ENCODE assay signal across 12 mouse cellular contexts in the genomic region with DNA sequence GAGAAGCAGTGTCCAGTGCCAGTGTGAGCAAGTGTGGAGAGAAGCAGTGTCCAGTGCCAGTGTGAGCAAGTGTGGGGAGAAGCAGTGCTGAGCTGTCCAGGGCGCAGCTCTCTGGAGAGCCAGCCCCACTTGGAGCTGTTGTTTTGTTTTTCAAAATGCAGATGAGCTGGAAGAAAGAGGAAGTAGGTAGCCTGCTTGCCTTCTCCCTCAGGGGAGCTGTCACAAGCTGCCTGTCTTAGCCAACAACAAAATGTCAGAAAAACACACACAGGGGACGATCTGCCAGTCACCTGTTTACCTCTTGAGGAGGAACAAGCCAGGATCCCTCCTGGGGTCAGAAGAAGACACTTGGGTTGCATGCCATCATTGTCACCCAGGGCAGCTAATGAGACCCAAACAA.
DNase-seq lines count a peak whose midpoint lies in the region; ATAC-seq and TF ChIP-seq lines count a peak whose summit lies in the region.
"Had no signal": no experiment of that assay in that cellular context is flagged by ENCODE, and none has a peak within 500 bp of the region (broad histone marks: within the 10 kb centered on the region; RNA-seq: fewer than 3 reads in every experiment).

No protein-coding gene starts in this region.

- peaks cover 28% of the 10 kb centered on the region for H3K4me1 ChIP-seq in embryonic facial prominence, embryonic 12.5 days
- H3K4me1 ChIP-seq in embryonic facial prominence, embryonic 10.5 days, result peaks cover 27% of the 10 kb centered on the region
- peaks cover 25% of the 10 kb centered on the region for H3K4me1 ChIP-seq in liver, postnatal 0 days (ENCODE audit: insufficient read depth)
- peaks cover 27% of the 10 kb centered on the region for H3K4me1 ChIP-seq in liver, embryonic 11.5 days (replicated peaks; ENCODE audit: control insufficient read depth, insufficient read depth, low read length)
- H3K4me1 ChIP-seq in embryonic facial prominence, embryonic 13.5 days, result peaks cover 28% of the 10 kb centered on the region

- H3K9ac ChIP-seq in embryonic facial prominence, embryonic 12.5 days, result no peak overlapping the region
- H3K9ac ChIP-seq in liver, postnatal 0 days (replicated peaks), result no peak overlapping the region
- H3K9ac ChIP-seq in liver, embryonic 11.5 days (ENCODE audit: low read depth, low read length), result no peak overlapping the region
- no peak overlapping the region for H3K9ac ChIP-seq in embryonic facial prominence, embryonic 13.5 days
- H3K9ac ChIP-seq: liver, embryonic 14.5 days; neural tube, embryonic 12.5 days had no signal

- no peak for ATAC-seq in embryonic facial prominence, embryonic 12.5 days (ENCODE audit: insufficient number of reproducible peaks, insufficient read depth, low FRiP score, low TSS enrichment)
- ATAC-seq in liver, postnatal 0 days, result peak; percentile 57
- ATAC-seq in liver, embryonic 11.5 days (replicated peaks; ENCODE audit: low FRiP score), result no peak
- ATAC-seq in embryonic facial prominence, embryonic 13.5 days (ENCODE audit: insufficient number of reproducible peaks, insufficient read depth, low FRiP score, low TSS enrichment, low read depth), result no peak
- ATAC-seq: inflammation-experienced regulatory T-cells, adult 6 months had no signal

- no peak overlapping the region for H3K4me2 ChIP-seq in embryonic facial prominence, embryonic 12.5 days (replicated peaks)
- H3K4me2 ChIP-seq in liver, postnatal 0 days (ENCODE audit: low read depth, low read length), result peak overlapping the region; percentile 33
- H3K4me2 ChIP-seq in liver, embryonic 11.5 days, result no peak overlapping the region
- no peak overlapping the region for H3K4me2 ChIP-seq in embryonic facial prominence, embryonic 13.5 days
- H3K4me2 ChIP-seq: neural tube, embryonic 12.5 days had no signal

- WGBS in embryonic facial prominence, embryonic 12.5 days, result 49% methylated on average over 2 of the region's 2 CpGs
- 56% methylated on average over 2 of the region's 2 CpGs for WGBS in embryonic facial prominence, embryonic 10.5 days
- WGBS in liver, postnatal 0 days (ENCODE audit: insufficient replicate concordance), result 22% methylated on average over 2 of the region's 2 CpGs
- 33% methylated on average over 2 of the region's 2 CpGs for WGBS in liver, embryonic 11.5 days
- WGBS in embryonic facial prominence, embryonic 13.5 days, result 43% methylated on average over 2 of the region's 2 CpGs

- no peak for TF ChIP-seq EP300 in liver, postnatal 0 days (IDR thresholded peaks at IDR 0.05; ENCODE audit: low read depth)

- 0 out of 2 replicates have a peak overlapping the region, but pooled peaks have one; percentile 17 for H3K27ac ChIP-seq in embryonic facial prominence, embryonic 12.5 days
- H3K27ac ChIP-seq in embryonic facial prominence, embryonic 10.5 days (replicated peaks), result no peak overlapping the region
- H3K27ac ChIP-seq in liver, postnatal 0 days (ENCODE audit: low read depth), result peak overlapping the region; percentile 56
- no peak overlapping the region for H3K27ac ChIP-seq in liver, embryonic 11.5 days (ENCODE audit: low read depth, low read length)
- H3K27ac ChIP-seq in embryonic facial prominence, embryonic 13.5 days, result peak overlapping the region; percentile 45
- H3K27ac ChIP-seq: liver, embryonic 14.5 days; neural tube, embryonic 12.5 days had no signal

- no peaks in the 10 kb centered on the region for H3K9me3 ChIP-seq in embryonic facial prominence, embryonic 12.5 days
- no peaks in the 10 kb centered on the region for H3K9me3 ChIP-seq in embryonic facial prominence, embryonic 10.5 days
- no peaks in the 10 kb centered on the region for H3K9me3 ChIP-seq in liver, postnatal 0 days (ENCODE audit: low read length)
- no peaks in the 10 kb centered on the region for H3K9me3 ChIP-seq in liver, embryonic 11.5 days (ENCODE audit: control insufficient read depth, low read length)
- no peaks in the 10 kb centered on the region for H3K9me3 ChIP-seq in embryonic facial prominence, embryonic 13.5 days
- H3K9me3 ChIP-seq: neural tube, embryonic 12.5 days had no signal

- H3K36me3 ChIP-seq in embryonic facial prominence, embryonic 12.5 days, result no peaks in the 10 kb centered on the region
- peaks cover 44% of the 10 kb centered on the region for H3K36me3 ChIP-seq in embryonic facial prominence, embryonic 10.5 days (replicated peaks)
- no peaks in the 10 kb centered on the region; the same call in 1 of the 2 replicates for H3K36me3 ChIP-seq in liver, postnatal 0 days (replicated peaks; ENCODE audit: insufficient read depth, low read length)
- no peaks in the 10 kb centered on the region for H3K36me3 ChIP-seq in liver, embryonic 11.5 days (ENCODE audit: control insufficient read depth, insufficient read depth, low read length)
- peaks cover 19% of the 10 kb centered on the region for H3K36me3 ChIP-seq in embryonic facial prominence, embryonic 13.5 days

- no peak for TF ChIP-seq CTCF in liver, postnatal 0 days (IDR thresholded peaks at IDR 0.05; ENCODE audit: low read depth)

- no peak for DNase-seq in embryonic facial prominence, embryonic 10.5 days (ENCODE audit: low spot score)
- DNase-seq in liver, postnatal 0 days, result peak; percentile 25
- DNase-seq in liver, embryonic 11.5 days (ENCODE audit: low spot score), result no peak
- peak; percentile 33 for DNase-seq in skeletal muscle tissue, adult 2 months (ENCODE audit: low read depth, low spot score)
- DNase-seq in ovary, adult 18-20 months (ENCODE audit: low spot score), result no peak
- no peak for DNase-seq in gastrocnemius, postnatal 10 days

- no peak overlapping the region for H3K4me3 ChIP-seq in embryonic facial prominence, embryonic 12.5 days
- no peak overlapping the region for H3K4me3 ChIP-seq in embryonic facial prominence, embryonic 10.5 days
- H3K4me3 ChIP-seq in liver, postnatal 0 days (ENCODE audit: low read depth, low read length), result no peak overlapping the region
- no peak overlapping the region for H3K4me3 ChIP-seq in liver, embryonic 11.5 days (ENCODE audit: low read depth, low read length)
- no peak overlapping the region for H3K4me3 ChIP-seq in embryonic facial prominence, embryonic 13.5 days
- H3K4me3 ChIP-seq: erythroblast, embryonic 14.5 days; neural tube, embryonic 12.5 days had no signal

- H3K27me3 ChIP-seq in embryonic facial prominence, embryonic 12.5 days, result no peaks in the 10 kb centered on the region
- H3K27me3 ChIP-seq in embryonic facial prominence, embryonic 10.5 days (replicated peaks; ENCODE audit: low read depth, poor library complexity, severe bottlenecking), result no peaks in the 10 kb centered on the region
- H3K27me3 ChIP-seq in liver, postnatal 0 days (ENCODE audit: insufficient read depth, low read length), result no peaks in the 10 kb centered on the region
- H3K27me3 ChIP-seq in liver, embryonic 11.5 days (replicated peaks; ENCODE audit: control insufficient read depth, insufficient read depth, low read length), result no peaks in the 10 kb centered on the region
- no peaks in the 10 kb centered on the region for H3K27me3 ChIP-seq in embryonic facial prominence, embryonic 13.5 days
- H3K27me3 ChIP-seq: neural tube, embryonic 12.5 days had no signal

Comparison
In these comparisons a context has a peak if more than half of its experiments do, and no peak if none do; other contexts are left out.
1. H3K27ac ChIP-seq: peak in embryonic facial prominence, embryonic 12.5 days (single experiment), liver, postnatal 0 days (single experiment) and embryonic facial prominence, embryonic 13.5 days (single experiment); none in embryonic facial prominence, embryonic 10.5 days (single experiment) and liver, embryonic 11.5 days (single experiment).
2. DNase-seq: peak in liver, postnatal 0 days (single experiment) and skeletal muscle tissue, adult 2 months (single experiment); none in embryonic facial prominence, embryonic 10.5 days (single experiment), liver, embryonic 11.5 days (single experiment), ovary, adult 18-20 months (single experiment) and gastrocnemius, postnatal 10 days (single experiment).